Mouse (Mus musculus): ENCODE data around the gene Gif.

GRCm38 (mm10) chr19:11800531-11801315 lies 53.4 kb downstream of the Gif start:
- TF ChIP-seq CTCF (IDR thresholded peaks at IDR 0.05; ENCODE audit: control insufficient read depth, insufficient read depth, low read length) (no peak; the same call in 1 of the 2 replicates), POLR2A (IDR thresholded peaks at IDR 0.05; ENCODE audit: borderline replicate concordance, control insufficient read depth, low read depth, low read length) (no peak)

All from bone marrow, adult 2 months (tissue).